Mouse (Mus musculus) hindbrain, embryonic 14.5 days (tissue): ENCODE measurements around the gene Npc2. TPM values are rescaled to one million over a fixed set of nuclear protein-coding genes. Genes with fewer than 3 reads are reported as not detected.

Experiments used
- ATAC-seq: fragments of 200-750 bp; cut with Nextera tagmentation; 2 replicates; pipeline ENCODE4 v1.8.0; 2017; ENCODE audit warnings: moderate number of reproducible peaks, mild to moderate bottlenecking, moderate TSS enrichment, moderate library complexity; ENCODE audit not compliant: low FRiP score
- DNase-seq: peaks from one replicate; pipeline ENCODE4 v3.0.0-alpha.2; 2015; ENCODE audit warnings: low spot score
- H3K27ac ChIP-seq: fragments of 300-500 bp; sonication (generic); 2 replicates; pipeline ENCODE4 v1.5.1; 2014; ENCODE audit warnings: mild to moderate bottlenecking, moderate library complexity
- H3K27me3 ChIP-seq: fragments of 300-500 bp; sonication (generic); 2 replicates; pipeline ENCODE4 v1.6.1; 2014; ENCODE audit warnings: mild to moderate bottlenecking, low read length, mixed read lengths; ENCODE audit not compliant: control insufficient read depth, insufficient read depth
- H3K36me3 ChIP-seq: fragments of 300-500 bp; sonication (generic); replicated peaks from 2 replicates; pipeline ENCODE4 v1.6.1; 2014; ENCODE audit not compliant: control insufficient read depth, insufficient read depth
- H3K4me1 ChIP-seq: fragments of 300-500 bp; sonication (generic); replicated peaks from 2 replicates; pipeline ENCODE4 v1.6.1; 2014; ENCODE audit warnings: antibody characterized with exemption, low read length, mixed read lengths; ENCODE audit not compliant: control insufficient read depth, insufficient read depth
- H3K4me2 ChIP-seq: fragments of 300-500 bp; sonication (generic); replicated peaks from 2 replicates; pipeline ENCODE4 v1.6.1; 2014; ENCODE audit warnings: mild to moderate bottlenecking, moderate library complexity
- H3K4me3 ChIP-seq: fragments of 300-500 bp; sonication (generic); replicated peaks from 2 replicates; pipeline ENCODE4 v1.5.1; 2014; ENCODE audit warnings: mild to moderate bottlenecking, low read length
- H3K9ac ChIP-seq: fragments of 300-500 bp; sonication (generic); 2 replicates; pipeline ENCODE4 v1.6.1; 2014
- H3K9me3 ChIP-seq: fragments of 300-500 bp; sonication (generic); 2 replicates; pipeline ENCODE4 v1.6.1; 2016; ENCODE audit warnings: low read length; ENCODE audit not compliant: control insufficient read depth
- WGBS: fragments of 180-500 bp; shearing (Covaris S2); extraction: QIAGEN DNeasy Blood & Tissue Kit; methylation state at CpG from one replicate; pipeline ENCODE4 v1.1.7; 2014; 5-methylcytosine and 5-hydroxymethylcytosine counted together
- polyA plus RNA-seq: library from polyadenylated mRNA; unstranded; fragments of >200 nt; fragmentation: Nextera tagmentation; extraction: Ambion mirVana; gene quantifications from 2 replicates; pipeline ENCODE4 v1.2.1, GENCODE M21; 2014

Npc2 gene
- polyA plus RNA-seq, 1 experiment from 2014 or later, result 54.3 TPM

- Histone ChIP-seq H3K4me3 (no peak overlapping the region), H3K9ac (no peak overlapping the region), H3K9me3 (no peaks in the 10 kb centered on the region), H3K4me2 (no peak overlapping the region), H3K4me1 (peaks cover 21% of the 10 kb centered on the region), H3K27ac (no peak overlapping the region), H3K27me3 (no peaks in the 10 kb centered on the region), H3K36me3 (peaks cover 2% of the 10 kb centered on the region; the same call in 1 of the 2 replicates)
- no peak for DNase-seq
- no peak for ATAC-seq
- 65% methylated on average over 14 of the region's 14 CpGs for WGBS
Observed at GRCm38 (mm10) chr12:84750661-84751060, 22.3 kb downstream of the Npc2 start.

GRCm38 (mm10) chr12:84748134-84748533, 24.8 kb downstream of the Npc2 start:
- ATAC-seq (no peak), DNase-seq (no peak)
- H3K4me2 ChIP-seq, result no peak overlapping the region
- no peak overlapping the region for H3K27ac ChIP-seq
- peaks cover 16% of the 10 kb centered on the region for H3K4me1 ChIP-seq
- WGBS, result 74% methylated on average over 3 of the region's 3 CpGs
- no peaks in the 10 kb centered on the region for H3K36me3 ChIP-seq
- H3K27me3 ChIP-seq, result no peaks in the 10 kb centered on the region
- H3K9ac ChIP-seq, result no peak overlapping the region
- H3K4me3 ChIP-seq, result no peak overlapping the region
- no peaks in the 10 kb centered on the region for H3K9me3 ChIP-seq

- Histone ChIP-seq H3K36me3 (no peaks in the 10 kb centered on the region), H3K4me3 (no peak overlapping the region), H3K4me2 (no peak overlapping the region), H3K27ac (no peak overlapping the region), H3K9ac (no peak overlapping the region), H3K4me1 (no peaks in the 10 kb centered on the region), H3K27me3 (no peaks in the 10 kb centered on the region), H3K9me3 (no peaks in the 10 kb centered on the region)
- 73% methylated on average over 4 of the region's 4 CpGs for WGBS
- no peak for DNase-seq
- ATAC-seq, result no peak
Observed at GRCm38 (mm10) chr12:84745700-84746099, 27.3 kb downstream of the Npc2 start.

- Histone ChIP-seq H3K4me1 (no peaks in the 10 kb centered on the region), H3K9ac (no peak overlapping the region), H3K36me3 (no peaks in the 10 kb centered on the region), H3K4me3 (no peak overlapping the region), H3K4me2 (no peak overlapping the region), H3K27me3 (no peaks in the 10 kb centered on the region), H3K9me3 (no peaks in the 10 kb centered on the region), H3K27ac (no peak overlapping the region)
- ATAC-seq, result no peak
- WGBS, result 87% methylated on average over 10 of the region's 10 CpGs
- DNase-seq, result no peak
Observed at GRCm38 (mm10) chr12:84743496-84743895, 29.5 kb downstream of the Npc2 start.

GRCm38 (mm10) chr12:84733366-84733765, 39.6 kb downstream of the Npc2 start:
- H3K9ac ChIP-seq, result no peak overlapping the region
- 78% methylated on average over 13 of the region's 13 CpGs for WGBS
- no peak overlapping the region for H3K4me3 ChIP-seq
- no peak overlapping the region for H3K27ac ChIP-seq
- ATAC-seq (no peak), DNase-seq (no peak)
- H3K27me3 ChIP-seq, result no peaks in the 10 kb centered on the region
- no peaks in the 10 kb centered on the region for H3K4me1 ChIP-seq
- no peaks in the 10 kb centered on the region for H3K9me3 ChIP-seq
- H3K36me3 ChIP-seq, result no peaks in the 10 kb centered on the region
- no peak overlapping the region for H3K4me2 ChIP-seq

GRCm38 (mm10) chr12:84728421-84728820, 44.5 kb downstream of the Npc2 start:
- Histone ChIP-seq H3K9me3 (no peaks in the 10 kb centered on the region), H3K27me3 (no peaks in the 10 kb centered on the region), H3K9ac (no peak overlapping the region), H3K4me3 (no peak overlapping the region), H3K27ac (no peak overlapping the region), H3K4me1 (no peaks in the 10 kb centered on the region), H3K4me2 (no peak overlapping the region), H3K36me3 (no peaks in the 10 kb centered on the region)
- ATAC-seq (no peak), DNase-seq (no peak)
- 94% methylated on average over 10 of the region's 10 CpGs for WGBS

GRCm38 (mm10) chr12:84727434-84727833, 45.5 kb downstream of the Npc2 start:
- H3K4me2 ChIP-seq, result no peak overlapping the region
- DNase-seq (no peak), ATAC-seq (no peak)
- H3K27ac ChIP-seq, result no peak overlapping the region
- no peaks in the 10 kb centered on the region for H3K9me3 ChIP-seq
- WGBS, result 72% methylated on average over 5 of the region's 5 CpGs
- no peak overlapping the region for H3K4me3 ChIP-seq
- H3K27me3 ChIP-seq, result no peaks in the 10 kb centered on the region
- H3K36me3 ChIP-seq, result no peaks in the 10 kb centered on the region
- no peaks in the 10 kb centered on the region for H3K4me1 ChIP-seq
- no peak overlapping the region for H3K9ac ChIP-seq

GRCm38 (mm10) chr12:84726986-84727385, 46.0 kb downstream of the Npc2 start:
- no peak overlapping the region for H3K4me2 ChIP-seq

GRCm38 (mm10) chr12:84726391-84726790, 46.6 kb downstream of the Npc2 start:
- no peak for ATAC-seq
- DNase-seq, result no peak
- Histone ChIP-seq H3K9me3 (no peaks in the 10 kb centered on the region), H3K36me3 (no peaks in the 10 kb centered on the region), H3K4me3 (no peak overlapping the region), H3K27me3 (no peaks in the 10 kb centered on the region), H3K4me1 (no peaks in the 10 kb centered on the region), H3K4me2 (no peak overlapping the region), H3K27ac (no peak overlapping the region), H3K9ac (no peak overlapping the region)
- 90% methylated on average over 4 of the region's 4 CpGs for WGBS

More at GRCm38 (mm10) chr12:84726986-84727385, 46.0 kb downstream of the Npc2 start:
- whole genome bisulfite sequencing, result 30% methylated on average over 4 of the region's 4 CpGs
- DNase-seq (no peak), ATAC-seq (no peak)
- Histone ChIP-seq H3K9ac (no peak overlapping the region), H3K27ac (no peak overlapping the region), H3K4me1 (no peaks in the 10 kb centered on the region), H3K27me3 (no peaks in the 10 kb centered on the region), H3K4me3 (no peak overlapping the region), H3K9me3 (no peaks in the 10 kb centered on the region), H3K36me3 (no peaks in the 10 kb centered on the region)
